Mouse (Mus musculus) urinary bladder, adult 18-20 months (tissue): ENCODE data around the gene Map4k5.

ENCODE experiments used
- DNase-seq, 2 experiments: peaks; one replicate each; pipeline ENCODE4 v3.0.0; 2022; ENCODE audit warnings: low spot score in 2 of 2, mixed read lengths in 2 of 2

Gene Map4k5

DNA sequence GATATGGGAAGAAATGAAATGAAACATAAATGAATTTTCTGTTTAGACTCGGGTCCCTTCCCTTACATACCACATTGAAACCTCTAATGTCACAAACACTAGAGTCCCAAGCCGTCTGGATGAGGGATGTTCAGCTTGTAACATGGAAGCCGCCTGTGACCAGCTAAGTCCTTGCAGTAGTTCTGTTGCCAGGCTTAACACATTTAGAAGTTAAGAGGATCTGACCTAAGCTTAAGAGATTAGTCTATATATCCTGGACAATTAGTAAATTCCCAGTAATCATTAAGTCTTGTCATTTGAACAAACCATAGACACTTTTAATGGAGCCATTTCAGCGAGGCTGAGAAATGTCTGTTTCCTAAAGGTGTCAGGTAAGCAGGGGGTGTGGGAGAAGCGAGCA lies 137.0 kb downstream of the Map4k5 start:
- DNase-seq: no peak

DNA sequence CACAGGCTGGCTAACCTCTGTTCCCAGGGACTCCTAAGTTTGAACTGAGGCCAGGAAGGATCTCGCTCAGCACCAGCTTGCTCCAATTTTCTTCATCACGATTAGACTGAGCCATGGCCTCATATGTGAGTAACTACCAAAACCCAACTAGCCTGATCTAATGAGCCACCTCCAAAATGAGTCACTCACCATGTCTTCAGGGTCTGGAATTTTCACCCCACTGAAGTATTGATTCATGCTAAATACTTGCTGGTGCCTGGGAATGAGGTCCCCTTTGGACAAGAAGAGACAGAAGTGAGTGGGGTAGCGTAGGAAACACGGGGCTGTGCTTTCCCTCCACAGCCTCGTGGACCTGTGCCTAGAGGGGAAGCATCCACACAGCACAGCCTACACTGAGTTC lies 139.1 kb downstream of the Map4k5 start:
- DNase-seq: no peak
